In genomic region chr19:11608172-11608571, GRCm38 (mm10) we compare ENCODE assay signal across 9 mouse cellular contexts. TPM values are rescaled to one million over a fixed set of nuclear protein-coding genes. Genes with fewer than 3 reads are reported as not detected.
DNase-seq lines count a peak whose midpoint lies in the region; ATAC-seq and TF ChIP-seq lines count a peak whose summit lies in the region.
"Had no signal": no experiment of that assay in that cellular context is flagged by ENCODE, and none has a peak within 500 bp of the region (broad histone marks: within the 10 kb centered on the region; RNA-seq: fewer than 3 reads in every experiment).

No protein-coding gene starts in this region.

- no peak overlapping the region for H3K9ac ChIP-seq in midbrain, embryonic 16.5 days (ENCODE audit: low read depth, low read length)
- H3K9ac ChIP-seq: lung, embryonic 15.5 days had no signal

- no peak overlapping the region for H3K4me2 ChIP-seq in midbrain, embryonic 16.5 days (ENCODE audit: low read length)
- H3K4me2 ChIP-seq: lung, embryonic 15.5 days had no signal

- H3K27ac ChIP-seq in embryonic facial prominence, embryonic 10.5 days (replicated peaks) = no peak overlapping the region
- H3K27ac ChIP-seq in midbrain, embryonic 16.5 days (ENCODE audit: low read length) = no peak overlapping the region
- H3K27ac ChIP-seq: lung, embryonic 15.5 days had no signal

- peaks cover 22% of the 10 kb centered on the region for H3K4me1 ChIP-seq in G1E (ENCODE audit: insufficient read depth, low read depth, low read length)
- H3K4me1 ChIP-seq in embryonic facial prominence, embryonic 10.5 days = no peaks in the 10 kb centered on the region
- H3K4me1 ChIP-seq in midbrain, embryonic 16.5 days (ENCODE audit: control insufficient read depth, insufficient read depth, low read length) = no peaks in the 10 kb centered on the region

- no peaks in the 10 kb centered on the region for H3K36me3 ChIP-seq in G1E (replicated peaks)
- no peaks in the 10 kb centered on the region for H3K36me3 ChIP-seq in embryonic facial prominence, embryonic 10.5 days (replicated peaks)
- H3K36me3 ChIP-seq in midbrain, embryonic 16.5 days (ENCODE audit: control insufficient read depth, insufficient read depth, low read length) = no peaks in the 10 kb centered on the region
- H3K36me3 ChIP-seq: lung, embryonic 15.5 days had no signal

- H3K4me3 ChIP-seq in G1E (ENCODE audit: low read depth, low read length) = no peak overlapping the region
- H3K4me3 ChIP-seq in embryonic facial prominence, embryonic 10.5 days = no peak overlapping the region
- no peak overlapping the region for H3K4me3 ChIP-seq in midbrain, embryonic 16.5 days (ENCODE audit: low read depth, low read length)
- H3K4me3 ChIP-seq: lung, embryonic 15.5 days had no signal

- peak; percentile 51 for TF ChIP-seq CTCF in G1E (IDR thresholded peaks at IDR 0.05; ENCODE audit: low read depth, low read length)

- no peaks in the 10 kb centered on the region for H3K9me3 ChIP-seq in G1E (replicated peaks)
- H3K9me3 ChIP-seq in embryonic facial prominence, embryonic 10.5 days = no peaks in the 10 kb centered on the region
- no peaks in the 10 kb centered on the region for H3K9me3 ChIP-seq in midbrain, embryonic 16.5 days (replicated peaks; ENCODE audit: control insufficient read depth, low read length, poor library complexity, severe bottlenecking)
- H3K9me3 ChIP-seq: lung, embryonic 15.5 days had no signal

- DNase-seq in kidney, adult 18-20 months = peak; percentile 11
- no peak for DNase-seq in kidney, adult 11 months
- DNase-seq in CD4-positive helper T cell, adult 2 months (ENCODE audit: low read depth, low spot score) = peak; percentile 57
- DNase-seq in G1E (ENCODE audit: low spot score) (peak; percentile 13), MN1 (ENCODE audit: low spot score) (no peak)
- peak; percentile 55 for DNase-seq in embryonic facial prominence, embryonic 10.5 days (ENCODE audit: low spot score)
- DNase-seq in layer of hippocampus, postnatal 14 days (ENCODE audit: low spot score in 2 of 2) = peak; percentile 25 to 30

- ATAC-seq in G1E (ENCODE audit: extremely low read depth, insufficient number of reproducible peaks, low FRiP score, poor library complexity, severe bottlenecking) = no peak
- 0 out of 2 replicates have a peak, but pooled peaks have one; percentile 40 for ATAC-seq in midbrain, embryonic 16.5 days

- WGBS in embryonic facial prominence, embryonic 10.5 days = 22% methylated on average over 1 of the region's 1 CpGs
- 21% methylated on average over 1 of the region's 1 CpGs for WGBS in midbrain, embryonic 16.5 days

- peaks cover 11% of the 10 kb centered on the region; the same call in 1 of the 2 replicates for H3K27me3 ChIP-seq in G1E (ENCODE audit: insufficient read depth, low read length)
- H3K27me3 ChIP-seq in embryonic facial prominence, embryonic 10.5 days (replicated peaks; ENCODE audit: low read depth, poor library complexity, severe bottlenecking) = no peaks in the 10 kb centered on the region
- no peaks in the 10 kb centered on the region for H3K27me3 ChIP-seq in midbrain, embryonic 16.5 days (ENCODE audit: control insufficient read depth, insufficient read depth, low read depth, low read length)
- H3K27me3 ChIP-seq: lung, embryonic 15.5 days had no signal

RNA-seq across cellular contexts. Expression of gene Ms4a6d, which starts 3.5 kb away (rescaled TPM):
- total RNA-seq in G1E (2014; fragmentation: Nextera tagmentation) (1.4 TPM in 1 of 2 replicates, not detected in the other), G1E (2017) (2.2 and 3.1 TPM in 2 replicates)
- polyA plus RNA-seq in G1E (2012) = 0.05 TPM in 1 of 2 replicates, not detected in the other
- polyA plus RNA-seq in embryonic facial prominence, embryonic 10.5 days (2016; fragmentation: Nextera tagmentation; extraction: Ambion mirVana) = 0.89 and 1.7 TPM in 2 replicates
- 1 to 10 TPM in 1 of 2 experiments, under 1 TPM in 1; 0.81 to 1.2 TPM for total RNA-seq in layer of hippocampus, postnatal 14 days (2021)
- polyA plus RNA-seq in midbrain, embryonic 16.5 days (2015; fragmentation: Nextera tagmentation; extraction: Ambion mirVana) = 1.6 and 1.9 TPM in 2 replicates

RNA-seq across cellular contexts. Expression of gene Ms4a2, which starts 15.3 kb away (rescaled TPM):
- total RNA-seq in G1E (2014; fragmentation: Nextera tagmentation) (1.3 and 1.4 TPM in 2 replicates), G1E (2017) (19.1 and 20.6 TPM in 2 replicates)
- polyA plus RNA-seq in G1E (2012) = 0.03 TPM in 1 of 2 replicates, not detected in the other
- polyA plus RNA-seq in embryonic facial prominence, embryonic 10.5 days (2016; fragmentation: Nextera tagmentation; extraction: Ambion mirVana) = not detected in 2 replicates
- not detected for total RNA-seq in layer of hippocampus, postnatal 14 days (2021)
- not detected in 2 replicates for polyA plus RNA-seq in midbrain, embryonic 16.5 days (2015; fragmentation: Nextera tagmentation; extraction: Ambion mirVana)

RNA-seq across cellular contexts. Expression of gene Ms4a3, which starts 32.5 kb away (rescaled TPM):
- total RNA-seq in G1E (2014; fragmentation: Nextera tagmentation) = not detected in 2 replicates
- total RNA-seq in G1E (2017) = 0.35 TPM in 1 of 2 replicates, not detected in the other
- polyA plus RNA-seq in G1E (2012) = not detected in 2 replicates
- 0.21 and 0.31 TPM in 2 replicates for polyA plus RNA-seq in embryonic facial prominence, embryonic 10.5 days (2016; fragmentation: Nextera tagmentation; extraction: Ambion mirVana)
- total RNA-seq in layer of hippocampus, postnatal 14 days (2021) = not detected
- not detected in 2 replicates for polyA plus RNA-seq in midbrain, embryonic 16.5 days (2015; fragmentation: Nextera tagmentation; extraction: Ambion mirVana)

RNA-seq across cellular contexts. Expression of gene Oosp2, which starts 52.2 kb away (rescaled TPM):
- total RNA-seq in G1E (2014; fragmentation: Nextera tagmentation) (not detected in 2 replicates), G1E (2017) (not detected in 2 replicates)
- polyA plus RNA-seq in G1E (2012) = not detected in 2 replicates
- not detected in 2 replicates for polyA plus RNA-seq in embryonic facial prominence, embryonic 10.5 days (2016; fragmentation: Nextera tagmentation; extraction: Ambion mirVana)
- total RNA-seq in layer of hippocampus, postnatal 14 days (2021) = not detected
- not detected in 2 replicates for polyA plus RNA-seq in midbrain, embryonic 16.5 days (2015; fragmentation: Nextera tagmentation; extraction: Ambion mirVana)
- polyA plus RNA-seq: lung, embryonic 15.5 days had no signal

Comparison
In these comparisons a context has a peak if more than half of its experiments do, and no peak if none do; other contexts are left out.
1. DNase-seq: peak in kidney, adult 18-20 months (single experiment), CD4-positive helper T cell, adult 2 months (single experiment), G1E (single experiment), embryonic facial prominence, embryonic 10.5 days (single experiment) and layer of hippocampus, postnatal 14 days (2 of 2); none in kidney, adult 11 months (single experiment) and MN1 (single experiment).